ENCODE assay signal across 14 mouse cellular contexts in the genomic region with DNA sequence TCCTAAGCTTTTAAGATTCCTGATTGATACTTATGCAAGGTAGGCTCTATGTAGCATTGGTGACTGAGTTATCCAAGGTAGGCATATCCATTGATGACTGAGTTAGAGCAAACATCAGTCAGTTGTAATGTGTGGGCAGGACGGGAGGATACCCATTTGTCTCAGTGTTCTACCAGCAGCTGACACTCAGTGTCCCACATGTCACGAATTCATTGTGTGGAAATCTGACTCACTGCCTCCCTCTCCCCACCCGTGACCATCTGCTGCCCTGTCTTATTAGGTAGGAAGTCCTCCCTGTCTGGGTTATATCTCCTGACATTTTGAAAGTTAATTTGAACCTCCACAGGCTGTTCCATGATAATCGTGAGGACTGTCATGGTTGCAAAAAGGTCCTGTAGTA.
DNase-seq lines count a peak whose midpoint lies in the region; ATAC-seq lines count a peak whose summit lies in the region.
"Had no signal": no experiment of that assay in that cellular context is flagged by ENCODE, and none has a peak within 500 bp of the region (broad histone marks: within the 10 kb centered on the region; RNA-seq: fewer than 3 reads in every experiment).

No protein-coding gene starts in this region.

- peak; percentile 62 for DNase-seq in layer of hippocampus, adult 11-12 months (ENCODE audit: low spot score)
- DNase-seq in layer of hippocampus, postnatal 10 days (ENCODE audit: low spot score in 2 of 2), result no peak
- DNase-seq in brain, adult 2 months (ENCODE audit: low read depth, low spot score), result peak; percentile 59
- DNase-seq in layer of hippocampus, adult 18-20 months (ENCODE audit: low spot score in 2 of 2), result peak; percentile 67 to 90
- peak; percentile 86 for DNase-seq in layer of hippocampus, adult 9-11 months
- DNase-seq in embryo, embryonic 11 days, result no peak
- no peak for DNase-seq in adrenal gland, adult 18-20 months (ENCODE audit: low spot score in 2 of 2)
- DNase-seq: adrenal gland, postnatal 10 days; cerebellum, adult 18-20 months; gastrocnemius, postnatal 14 days; heart, postnatal 4 days had no signal

- ATAC-seq in granulocyte monocyte progenitor cell, adult 5-6 weeks (replicated peaks; ENCODE audit: poor library complexity, severe bottlenecking), result no peak
- ATAC-seq: forebrain, embryonic 16.5 days; hindbrain, postnatal 0 days had no signal

Comparison
In these comparisons a context has a peak if more than half of its experiments do, and no peak if none do; other contexts are left out.
1. DNase-seq: peak in layer of hippocampus, adult 11-12 months (single experiment), brain, adult 2 months (single experiment), layer of hippocampus, adult 18-20 months (2 of 2) and layer of hippocampus, adult 9-11 months (single experiment); none in layer of hippocampus, postnatal 10 days (0 of 2), embryo, embryonic 11 days (single experiment) and adrenal gland, adult 18-20 months (0 of 2).